Mouse (Mus musculus) spleen, postnatal 4 days (tissue): ENCODE measurements around the gene Hdgfl2.

ENCODE experiments used
- DNase-seq, 2 experiments: peaks; one replicate each; pipeline ENCODE4 v3.0.0; 2022; ENCODE audit warnings: low spot score in 2 of 2

Hdgfl2 gene

GRCm38 (mm10) chr17:56078880-56079795, at the start of gene Hdgfl2:
Gene Hdgfl2, plus strand, starts transcription at chr17:56079634.
- DNase-seq: peak; percentile 99 to 100

GRCm38 (mm10) chr17:56030238-56030870, 49.1 kb upstream of the Hdgfl2 start:
- DNase-seq: peak in 1 of 2 experiments; percentile 56

GRCm38 (mm10) chr17:56030919-56031318, 48.5 kb upstream of the Hdgfl2 start:
- peak; percentile 29 to 62 for DNase-seq

GRCm38 (mm10) chr17:56031431-56031830, 48.0 kb upstream of the Hdgfl2 start:
- no peak for DNase-seq

- no peak for DNase-seq
These were observed 47.2 kb upstream of the Hdgfl2 start for GRCm38 (mm10) chr17:56032127-56032733.

GRCm38 (mm10) chr17:56032831-56033230, 46.6 kb upstream of the Hdgfl2 start:
- peak in 1 of 2 experiments; percentile 44 for DNase-seq

GRCm38 (mm10) chr17:56034040-56034725, 45.3 kb upstream of the Hdgfl2 start:
- no peak for DNase-seq

- DNase-seq: peak in 1 of 2 experiments; percentile 13
These were observed 44.7 kb upstream of the Hdgfl2 start for GRCm38 (mm10) chr17:56034726-56035100.

GRCm38 (mm10) chr17:56035216-56035615, 44.2 kb upstream of the Hdgfl2 start:
- no peak for DNase-seq

GRCm38 (mm10) chr17:56036176-56036900, 43.1 kb upstream of the Hdgfl2 start, which contains the start of gene Sh3gl1:
Gene Sh3gl1, minus strand, starts transcription at chr17:56036635.
- DNase-seq: peak; percentile 99 to 100

GRCm38 (mm10) chr17:56036901-56037287, 42.5 kb upstream of the Hdgfl2 start:
- DNase-seq: no peak

GRCm38 (mm10) chr17:56038583-56039261, 40.7 kb upstream of the Hdgfl2 start:
- DNase-seq: peak in 1 of 2 experiments; percentile 15

- DNase-seq: no peak
These were observed 40.1 kb upstream of the Hdgfl2 start for GRCm38 (mm10) chr17:56039345-56039744.

GRCm38 (mm10) chr17:56040030-56040856, 39.2 kb upstream of the Hdgfl2 start, which contains the start of gene Chaf1a:
Gene Chaf1a, plus strand, starts transcription at chr17:56040439.
- DNase-seq: peak; percentile 96 to 98

- peak in 1 of 2 experiments; percentile 20 for DNase-seq
These were observed 38.6 kb upstream of the Hdgfl2 start for GRCm38 (mm10) chr17:56040857-56041163.

- no peak for DNase-seq
These were observed 28.1 kb upstream of the Hdgfl2 start for GRCm38 (mm10) chr17:56051369-56051768.

GRCm38 (mm10) chr17:56054938-56055337, 24.5 kb upstream of the Hdgfl2 start:
- DNase-seq: no peak

GRCm38 (mm10) chr17:56055945-56056678, 23.3 kb upstream of the Hdgfl2 start:
- no peak for DNase-seq
